Mouse (Mus musculus) ES-E14 (cell line): Measurements from ENCODE around the gene Flnb. TPM values are rescaled to one million over a fixed set of nuclear protein-coding genes. Genes with fewer than 3 reads are reported as not detected.

ENCODE experiments used
- DNase-seq: peaks from one replicate; pipeline ENCODE4 v3.0.0-alpha.2; 2013; ENCODE audit warnings: low read depth, low spot score
- H3K27ac ChIP-seq: 2 replicates; pipeline ENCODE4 v1.5.1; 2012; ENCODE audit warnings: low read depth, mild to moderate bottlenecking, low read length, moderate library complexity, mixed read lengths; ENCODE audit not compliant: poor library complexity, insufficient read depth, severe bottlenecking
- H3K36me3 ChIP-seq: 2 replicates; pipeline ENCODE4 v1.6.1; 2012; ENCODE audit warnings: mild to moderate bottlenecking, low read length, moderate library complexity, mixed read lengths; ENCODE audit not compliant: control insufficient read depth, poor library complexity, insufficient read depth, severe bottlenecking
- H3K4me1 ChIP-seq, 2 experiments: fragments of 150-350 bp in 1 of 2; sonication (generic) in 1 of 2; 2 replicates each; pipeline ENCODE4 v1.6.1; 2012; ENCODE audit warnings: low read length in 2 of 2, mild to moderate bottlenecking in 1 of 2, mixed read lengths in 1 of 2; ENCODE audit not compliant: control insufficient read depth in 2 of 2, insufficient read depth in 2 of 2, poor library complexity in 1 of 2
- H3K4me3 ChIP-seq, 2 experiments: fragments of 150-350 bp in 1 of 2; sonication (generic) in 1 of 2; 2 replicates each; pipeline ENCODE4 v1.5.1; 2012; ENCODE audit warnings: low read length in 2 of 2, low read depth in 1 of 2, mild to moderate bottlenecking in 1 of 2, mixed read lengths in 1 of 2; ENCODE audit not compliant: insufficient read depth in 1 of 2, poor library complexity in 1 of 2, severe bottlenecking in 1 of 2
- H3K9ac ChIP-seq: 2 replicates; pipeline ENCODE4 v1.6.1; 2012; ENCODE audit warnings: low read depth, mild to moderate bottlenecking, low read length, mixed read lengths; ENCODE audit not compliant: poor library complexity, insufficient read depth, severe bottlenecking
- H3K9me3 ChIP-seq: fragments of 150-350 bp; sonication (generic); 2 replicates; pipeline ENCODE4 v1.6.1; 2012; ENCODE audit warnings: low read depth, mild to moderate bottlenecking, low read length; ENCODE audit not compliant: control insufficient read depth, insufficient read depth
- CHD2 ChIP-seq: IDR thresholded peaks from 2 replicates; pipeline ENCODE4 v1.6.1; 2014; ENCODE audit warnings: mild to moderate bottlenecking, low read depth, low read length, inconsistent platforms
- HCFC1 ChIP-seq: IDR thresholded peaks from 2 replicates; pipeline ENCODE4 v1.6.1; 2012; ENCODE audit warnings: low read length, inconsistent platforms, borderline replicate concordance; ENCODE audit not compliant: insufficient read depth
- MAFK ChIP-seq: IDR thresholded peaks from 2 replicates; pipeline ENCODE4 v1.6.1; 2014; ENCODE audit warnings: mild to moderate bottlenecking, low read depth, low read length, inconsistent platforms; ENCODE audit not compliant: insufficient read depth
- ZC3H11A ChIP-seq: IDR thresholded peaks from 2 replicates; pipeline ENCODE4 v1.6.1; 2012; ENCODE audit warnings: low read depth, mild to moderate bottlenecking, inconsistent platforms, low read length, borderline replicate concordance
- ZNF384 ChIP-seq: IDR thresholded peaks from 2 replicates; pipeline ENCODE4 v1.6.1; 2012; ENCODE audit warnings: low read depth, low read length, inconsistent platforms
- in situ Hi-C, 2 experiments: fragments of 600-800 bp; cut with MboI; formaldehyde crosslinking; loops; one replicate each; pipeline ENCODE4 v1.15.1; 2025; ENCODE audit warnings: low sequenced_read_pairs in 2 of 2, inconsistent platforms in 1 of 2; ENCODE audit not compliant: unreplicated experiment in 2 of 2
- total RNA-seq: library from RNA; depleted of rRNA; stranded (reverse); fragments of 300-350 nt; gene quantifications from 2 replicates; pipeline ENCODE4 v1.2.3, GENCODE M21; 2012; rRNA removed

Gene Flnb
- total RNA-seq, result 350 and 387 TPM in 2 replicates

GRCm38 (mm10) chr14:7817770-7818462 is at the start of gene Flnb:
Flnb (plus strand) TSS chr14:7817957.
- Histone ChIP-seq H3K4me3 (peak within 1 kb of the TSS; percentile 64 to 77), H3K36me3 (peaks cover 2% of the 10 kb centered on the region; the same call in 1 of the 2 replicates), H3K4me1 (peaks cover 0 to 7% of the 10 kb centered on the region in 2 experiments; a peak in 3 of 4 replicates), H3K27ac (0 out of 2 replicates have a peak within 1 kb of the TSS, but pooled peaks have one; percentile 16), H3K9ac (peak within 1 kb of the TSS; percentile 81), H3K9me3 (no peaks in the 10 kb centered on the region)
- TF ChIP-seq ZNF384 (no peak), CHD2 (no peak), MAFK (no peak), ZC3H11A (peak; percentile 44; the same call in 1 of the 2 replicates), HCFC1 (peak; percentile 51; the same call in 1 of the 2 replicates)
- DNase-seq, result peak; percentile 97
- in situ Hi-C loops, result no loop called here

- no peaks in the 10 kb centered on the region for H3K36me3 ChIP-seq
- no peaks in the 10 kb centered on the region for H3K4me1 ChIP-seq
- TF ChIP-seq ZNF384 (no peak), CHD2 (no peak), MAFK (no peak), ZC3H11A (no peak), HCFC1 (no peak)
- no peak for DNase-seq
- peak overlapping the region in 1 of 2 experiments; percentile 57; a peak in 2 of 4 replicates for H3K4me3 ChIP-seq
- H3K27ac ChIP-seq, result no peak overlapping the region
- no peaks in the 10 kb centered on the region for H3K9me3 ChIP-seq
- in situ Hi-C loops, result no loop called here
- H3K9ac ChIP-seq, result no peak overlapping the region
These were observed 43.9 kb upstream of the Flnb start for GRCm38 (mm10) chr14:7773714-7774389.

GRCm38 (mm10) chr14:7786073-7786472 is 31.7 kb upstream of the Flnb start:
- Histone ChIP-seq H3K9me3 (peaks cover 15% of the 10 kb centered on the region), H3K4me1 (no peaks in the 10 kb centered on the region), H3K4me3 (no peak overlapping the region), H3K36me3 (peaks cover 1% of the 10 kb centered on the region; the same call in 1 of the 2 replicates), H3K27ac (no peak overlapping the region), H3K9ac (no peak overlapping the region)
- TF ChIP-seq CHD2, result no peak
- TF ChIP-seq HCFC1, result no peak
- TF ChIP-seq ZC3H11A, result no peak
- no peak for TF ChIP-seq ZNF384
- TF ChIP-seq MAFK, result no peak
- in situ Hi-C loops, result no loop called here
- DNase-seq, result no peak

- H3K27ac ChIP-seq, result no peak overlapping the region
- TF ChIP-seq MAFK (no peak), HCFC1 (no peak), ZC3H11A (no peak), ZNF384 (no peak), CHD2 (no peak)
- H3K4me3 ChIP-seq, result no peak overlapping the region
- H3K36me3 ChIP-seq, result peaks cover 1% of the 10 kb centered on the region; the same call in 1 of the 2 replicates
- in situ Hi-C loops, result no loop called here
- no peak overlapping the region for H3K9ac ChIP-seq
- peaks cover 15% of the 10 kb centered on the region for H3K9me3 ChIP-seq
- DNase-seq, result no peak
- no peaks in the 10 kb centered on the region; a peak in 1 of 4 replicates for H3K4me1 ChIP-seq
These were observed 28.3 kb upstream of the Flnb start for GRCm38 (mm10) chr14:7789266-7790030.
